Mouse (Mus musculus) kidney, adult 11 months (tissue): ENCODE measurements around the gene Ciz1.

Experiments used
- DNase-seq: peaks from one replicate; pipeline ENCODE4 v3.0.0; 2022

Ciz1 gene

DNA sequence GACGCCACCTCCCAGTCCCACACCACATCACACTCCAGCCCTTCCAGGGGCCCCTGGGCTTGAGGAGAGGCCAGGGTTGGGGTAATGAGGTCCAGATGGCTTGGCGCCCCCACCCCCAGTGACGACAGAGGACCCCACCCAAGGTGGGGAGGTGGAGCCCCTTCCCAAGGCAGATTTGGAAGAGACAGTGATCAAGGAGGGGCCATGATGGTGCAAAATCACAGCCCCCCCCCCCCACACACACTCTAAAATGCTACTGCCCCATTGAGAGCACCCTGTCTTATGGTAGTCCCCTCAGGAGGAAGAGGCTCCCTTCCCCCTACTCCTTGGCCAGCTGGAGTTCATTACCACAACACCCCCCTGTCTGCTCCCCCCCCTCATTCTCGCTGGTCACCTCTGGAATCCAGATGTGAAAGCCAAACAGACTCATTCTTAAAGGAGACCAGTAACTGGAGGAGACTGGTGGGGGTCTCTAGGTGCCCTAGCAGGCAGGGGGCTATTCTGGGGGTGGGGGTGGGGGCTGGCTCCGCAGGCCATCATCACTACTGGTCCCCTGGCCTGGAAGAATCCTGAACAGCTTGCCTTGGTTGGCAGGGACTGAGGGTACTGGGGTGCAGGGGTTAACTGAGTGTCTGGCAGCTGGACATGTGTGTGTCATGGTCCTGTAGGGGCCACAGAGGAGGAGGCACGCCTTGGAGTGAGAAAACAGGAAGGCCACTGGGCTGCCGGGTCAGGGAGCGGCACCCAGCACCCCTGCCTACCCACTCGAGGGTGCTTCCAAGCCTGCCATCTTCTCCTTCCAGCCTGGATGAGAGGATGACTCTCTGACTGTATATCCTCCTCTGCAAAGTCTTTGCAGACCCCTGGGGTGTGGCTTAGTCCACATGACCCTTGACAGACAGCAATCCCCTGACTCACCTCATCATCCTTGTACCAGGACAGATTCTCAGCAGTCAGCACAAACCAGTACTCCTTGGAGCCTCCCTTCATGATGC, 32.2 kb upstream of the Ciz1 start:
- no peak for DNase-seq

DNA sequence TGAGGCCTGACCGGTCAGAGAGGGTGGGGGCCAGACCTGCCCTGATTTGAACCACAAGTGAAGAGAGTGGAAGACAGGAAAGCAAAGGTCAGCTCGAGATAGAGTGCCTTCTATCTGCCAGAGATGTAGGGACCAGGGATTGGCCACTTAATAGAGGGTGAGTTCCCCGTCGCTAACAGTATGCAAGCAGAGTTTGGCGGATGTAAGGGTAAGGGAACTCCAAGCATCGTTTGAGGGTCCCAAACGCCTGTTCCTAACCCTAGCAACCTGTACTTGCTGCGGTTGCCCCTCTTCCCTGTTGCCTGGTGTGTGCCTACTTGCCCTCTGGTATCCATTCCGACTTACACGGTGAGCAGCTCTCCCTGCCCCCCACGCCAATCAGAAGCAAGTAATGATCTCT, 31.4 kb upstream of the Ciz1 start:
- no peak for DNase-seq

GRCm38 (mm10) chr2:32321591-32322298, 30.4 kb upstream of the Ciz1 start:
- DNase-seq: peak; percentile 34

DNA sequence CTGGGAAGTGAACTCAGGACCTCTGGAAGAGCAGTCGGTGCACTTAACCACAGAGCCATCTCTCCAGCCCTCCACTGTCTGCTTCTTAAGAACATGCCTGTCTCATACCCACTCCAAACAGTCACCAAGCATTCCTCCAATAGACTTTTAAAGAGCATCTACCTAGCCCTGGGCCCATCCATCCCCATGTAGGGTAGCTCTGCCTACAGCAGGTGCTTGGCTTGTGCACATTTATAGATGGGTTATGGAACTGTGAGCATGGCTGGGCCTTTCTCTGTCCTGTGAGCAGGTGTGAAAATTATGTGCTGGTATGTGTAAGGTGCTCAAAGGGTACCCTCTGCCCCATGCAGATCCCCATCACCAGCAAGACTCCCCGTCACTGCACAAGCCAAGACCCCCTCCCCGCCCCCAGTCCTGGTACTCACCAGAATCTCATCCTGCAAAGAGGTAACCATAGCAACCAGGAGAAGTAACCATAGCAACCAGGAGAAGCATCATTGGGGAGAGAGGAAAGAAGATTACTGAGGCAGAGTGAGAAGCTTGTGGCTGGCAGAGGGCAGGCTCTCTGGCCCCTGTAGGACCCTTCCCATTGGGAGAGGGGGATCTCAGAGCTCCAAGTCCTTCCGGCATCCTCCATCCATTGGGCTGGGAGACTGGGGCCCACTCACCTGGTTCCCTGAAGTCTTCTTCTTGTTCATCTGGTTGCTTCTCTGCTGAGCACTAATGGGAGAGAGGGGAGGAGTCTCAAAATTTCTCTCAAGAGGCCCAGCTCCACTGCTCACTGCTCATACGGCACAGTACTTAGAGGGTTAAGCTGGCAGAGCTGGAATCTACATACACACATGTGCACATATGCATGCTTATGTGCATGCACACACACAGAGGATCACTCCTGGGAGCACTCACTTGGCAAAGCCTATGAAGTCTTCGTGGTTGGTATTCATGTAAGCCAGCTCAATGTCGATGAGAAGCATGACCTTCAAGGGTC, 29.1 kb upstream of the Ciz1 start:
- DNase-seq: no peak

DNA sequence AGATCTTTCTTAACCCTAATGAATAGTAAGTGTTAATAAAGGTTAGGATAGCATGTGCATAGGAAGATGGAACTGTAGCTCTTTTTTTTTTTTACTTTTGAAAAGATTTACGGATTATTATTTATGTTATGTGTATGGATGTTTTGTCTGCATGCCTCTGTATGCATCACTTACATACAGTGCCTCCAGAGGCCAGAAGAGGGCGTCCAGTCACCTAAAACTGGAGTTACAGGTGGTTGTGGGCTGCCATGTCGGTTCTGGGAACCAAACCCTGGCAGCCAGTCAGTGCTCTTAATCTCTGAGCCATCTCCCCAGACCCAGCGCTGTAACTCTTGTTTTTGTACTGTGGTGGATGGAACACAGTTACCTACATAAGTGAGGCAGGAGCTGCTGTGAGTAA, 27.8 kb upstream of the Ciz1 start:
- DNase-seq: no peak

DNA sequence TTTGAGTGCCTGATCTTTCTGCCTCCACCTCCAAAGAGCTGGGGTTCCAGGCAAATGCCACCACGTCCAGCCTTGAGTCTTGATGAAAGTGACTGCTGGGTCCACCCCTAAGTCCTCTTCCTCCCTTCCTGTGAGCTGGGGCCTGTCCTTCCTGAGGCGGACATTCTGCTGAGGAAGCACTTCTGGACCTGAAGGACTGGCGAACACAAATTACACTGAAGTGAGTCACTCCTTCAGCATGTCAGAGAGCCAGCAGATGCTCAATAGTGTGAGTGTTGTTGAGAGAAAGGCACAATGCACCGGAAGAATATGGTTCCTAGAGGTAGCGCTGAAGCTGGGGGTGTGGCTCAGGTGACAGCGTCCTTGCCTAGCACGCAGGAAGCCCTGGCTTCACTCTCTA, 26.8 kb upstream of the Ciz1 start:
- no peak for DNase-seq

DNA sequence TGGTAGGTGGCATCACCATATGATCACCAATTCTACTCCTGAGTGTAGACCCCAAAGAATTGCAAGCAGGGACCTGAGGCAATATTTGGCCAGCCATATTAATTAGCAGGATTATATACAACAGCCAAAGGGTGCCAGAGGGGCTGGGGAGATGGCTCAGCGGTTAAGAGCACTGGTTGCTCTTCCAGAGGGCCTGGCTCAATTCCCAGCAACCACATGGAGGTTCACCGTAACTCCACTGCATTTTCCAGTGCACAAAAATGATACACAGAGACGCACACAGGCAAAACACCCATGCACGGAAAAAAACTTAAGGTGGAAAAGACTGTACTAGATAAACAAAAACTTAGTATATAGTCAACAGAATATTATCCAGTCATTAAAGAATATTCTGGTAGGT, 24.9 kb upstream of the Ciz1 start:
- no peak for DNase-seq

DNA sequence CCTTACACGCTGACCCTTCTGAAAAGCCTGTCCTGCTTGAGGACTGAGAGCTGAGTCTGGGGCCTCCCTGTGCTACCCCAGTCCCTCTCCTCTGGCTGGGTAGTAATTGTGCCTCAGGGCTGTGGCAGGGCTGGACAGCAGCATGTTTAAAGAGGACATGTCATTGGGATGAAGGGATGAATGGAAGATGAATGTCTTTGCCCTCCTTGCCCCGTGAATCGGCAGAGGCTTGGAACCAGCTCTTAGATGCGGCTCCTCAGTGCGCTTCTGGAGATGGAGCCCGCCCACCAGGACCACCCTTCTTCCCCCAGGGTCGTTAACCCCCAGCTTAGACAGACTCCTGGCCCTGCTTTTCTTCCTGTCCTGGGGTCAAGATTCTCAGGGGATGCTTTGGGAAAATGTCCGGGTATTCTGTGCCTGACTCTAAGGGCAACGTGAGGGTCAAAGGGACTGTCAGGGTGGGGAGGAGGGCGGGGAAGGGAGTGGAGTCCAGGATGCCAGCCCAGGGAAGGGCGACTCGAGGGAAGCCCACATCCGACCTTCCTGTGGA, 23.1 kb upstream of the Ciz1 start:
- DNase-seq: no peak

DNA sequence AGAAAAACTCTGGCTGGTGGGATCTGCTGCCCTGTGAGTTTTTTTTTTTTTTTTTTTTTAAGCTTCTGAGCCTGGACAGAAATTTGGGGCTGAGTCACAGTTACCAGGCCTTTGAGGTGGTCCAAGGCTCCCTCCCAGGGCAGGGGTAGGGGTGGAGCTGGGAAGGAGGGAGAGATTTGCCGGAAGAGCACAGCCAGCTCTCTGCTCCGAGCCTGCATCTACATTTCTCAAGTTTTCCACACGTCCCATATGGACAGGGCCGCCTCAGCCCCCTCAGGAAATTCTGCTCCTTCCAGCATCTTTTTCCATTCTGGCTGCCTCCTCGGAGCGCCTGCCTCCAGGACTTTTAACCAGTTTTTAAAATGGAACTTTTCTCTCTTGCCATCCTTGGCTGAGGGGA, 22.6 kb upstream of the Ciz1 start:
- no peak for DNase-seq

DNA sequence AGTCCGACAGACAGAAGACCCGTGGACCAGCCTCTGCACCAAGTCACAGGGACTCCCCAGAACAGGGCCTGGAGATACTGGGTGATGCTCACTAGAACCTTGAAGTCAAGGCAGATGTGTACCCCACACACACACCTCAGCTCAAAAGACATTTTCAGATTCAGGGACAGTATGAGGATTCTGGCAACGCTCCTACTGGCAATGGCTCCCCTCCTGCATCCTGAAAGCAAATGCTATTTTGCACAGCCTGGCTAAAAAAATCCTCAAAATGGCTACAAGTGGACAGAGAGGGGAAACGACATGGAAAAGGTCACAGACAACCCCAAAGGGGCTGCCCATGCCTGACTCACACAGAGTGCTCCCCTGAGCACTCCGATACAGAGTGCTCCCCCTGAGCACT, 20.0 kb upstream of the Ciz1 start:
- DNase-seq: no peak

DNA sequence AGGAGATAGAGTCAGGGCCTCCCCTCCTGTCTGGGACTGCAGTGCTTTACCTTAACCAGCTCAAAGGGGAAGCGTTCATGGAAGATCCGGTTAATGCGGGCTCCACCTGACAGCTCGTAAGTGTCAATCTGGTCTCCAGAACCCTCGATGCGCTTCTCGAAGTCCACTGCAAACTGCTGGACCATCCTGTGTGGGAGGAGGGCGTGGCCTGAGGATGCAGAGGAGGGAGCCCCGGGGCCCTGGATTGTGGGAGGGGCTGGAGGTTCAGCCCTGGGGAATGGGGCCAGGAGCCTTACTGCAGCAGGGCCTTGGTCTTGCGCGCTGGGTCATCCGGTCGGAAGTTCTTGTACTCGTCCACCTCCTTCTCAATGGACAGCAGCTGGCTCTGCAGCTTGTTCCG, 16.2 kb upstream of the Ciz1 start:
- DNase-seq: no peak

DNA sequence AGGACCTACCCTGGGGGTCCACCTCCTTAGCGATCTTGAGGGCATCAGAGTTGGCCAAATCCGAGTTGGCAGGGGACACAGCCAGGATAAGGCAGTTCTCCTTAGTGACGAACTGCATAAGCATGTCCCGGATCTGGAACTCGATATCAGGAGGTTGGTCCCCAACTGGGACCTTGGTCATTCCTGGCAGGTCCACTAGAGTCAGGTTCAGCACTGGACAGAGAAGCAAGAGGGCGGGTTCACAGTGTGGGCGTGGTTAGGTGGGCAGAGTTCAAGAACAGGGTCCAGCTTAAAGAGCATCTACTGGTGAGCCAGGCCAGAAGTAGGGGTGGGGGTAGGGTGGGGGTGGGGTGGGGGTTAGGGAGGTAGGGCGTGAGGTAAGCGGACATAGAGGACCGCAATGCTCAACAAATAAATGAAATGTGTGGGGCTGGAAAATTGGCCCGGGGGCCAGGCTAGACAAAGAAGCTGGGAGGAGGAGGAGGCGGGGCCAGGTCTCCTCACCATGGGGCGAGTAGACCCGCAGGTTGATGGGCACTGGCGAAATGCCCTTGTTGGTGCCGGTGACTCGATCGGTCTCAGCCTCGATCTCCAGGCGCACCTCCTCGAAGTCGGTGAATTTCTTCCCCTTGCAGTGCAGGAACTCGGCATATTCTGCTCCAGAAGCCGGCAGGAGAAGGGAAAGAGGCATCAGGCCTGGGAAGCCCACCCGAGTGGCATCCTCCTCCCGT, 12.1 kb upstream of the Ciz1 start:
- no peak for DNase-seq

GRCm38 (mm10) chr2:32340836-32341633, 11.1 kb upstream of the Ciz1 start:
- DNase-seq: no peak

GRCm38 (mm10) chr2:32341634-32341939, 10.5 kb upstream of the Ciz1 start:
- no peak for DNase-seq

- no peak for DNase-seq
Measured at GRCm38 (mm10) chr2:32342039-32342438, 10.1 kb upstream of the Ciz1 start.

DNA sequence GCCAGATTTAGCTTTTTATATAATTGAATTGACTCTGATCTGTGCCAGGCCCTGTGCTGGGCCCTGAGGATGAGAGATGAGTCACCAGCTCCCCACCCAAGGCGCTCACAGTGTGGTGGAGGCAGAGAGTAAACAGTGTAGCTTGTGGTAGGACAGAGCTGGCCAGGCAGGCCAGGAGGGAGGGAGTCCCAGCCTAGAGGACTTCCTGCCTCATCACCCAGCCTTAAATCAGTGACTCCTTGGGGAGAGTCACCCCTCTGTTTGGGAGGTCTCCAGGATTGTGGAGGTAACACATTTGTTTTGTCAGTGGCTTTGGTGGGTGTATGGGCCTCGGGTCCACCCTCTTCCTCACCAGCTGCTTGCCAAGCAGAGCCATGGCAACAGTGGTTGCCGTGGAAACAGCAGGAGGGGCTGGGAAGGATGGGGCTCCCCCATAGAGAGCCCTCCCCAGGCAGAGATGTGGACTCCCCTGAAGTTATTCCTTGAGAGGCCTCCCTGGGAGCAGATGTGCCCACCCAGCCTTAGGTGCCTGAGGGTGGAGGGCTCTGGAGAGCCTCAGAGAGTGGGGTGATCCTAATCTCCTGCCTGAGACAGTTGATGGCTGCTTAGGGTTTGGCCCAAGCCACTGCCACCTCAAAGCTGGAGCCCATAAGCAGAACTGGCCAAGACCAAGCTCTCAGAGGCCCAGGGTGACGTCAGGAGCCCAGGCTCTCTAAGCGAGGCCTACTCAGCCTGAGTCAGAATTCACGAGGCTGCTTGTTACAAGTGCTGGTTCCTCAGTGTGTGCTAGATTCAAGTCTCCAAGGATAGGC, 9.4 kb upstream of the Ciz1 start:
- no peak for DNase-seq

- no peak for DNase-seq
Measured at GRCm38 (mm10) chr2:32343351-32343671, 8.8 kb upstream of the Ciz1 start.

GRCm38 (mm10) chr2:32344056-32344455, 8.1 kb upstream of the Ciz1 start:
- DNase-seq: no peak

DNA sequence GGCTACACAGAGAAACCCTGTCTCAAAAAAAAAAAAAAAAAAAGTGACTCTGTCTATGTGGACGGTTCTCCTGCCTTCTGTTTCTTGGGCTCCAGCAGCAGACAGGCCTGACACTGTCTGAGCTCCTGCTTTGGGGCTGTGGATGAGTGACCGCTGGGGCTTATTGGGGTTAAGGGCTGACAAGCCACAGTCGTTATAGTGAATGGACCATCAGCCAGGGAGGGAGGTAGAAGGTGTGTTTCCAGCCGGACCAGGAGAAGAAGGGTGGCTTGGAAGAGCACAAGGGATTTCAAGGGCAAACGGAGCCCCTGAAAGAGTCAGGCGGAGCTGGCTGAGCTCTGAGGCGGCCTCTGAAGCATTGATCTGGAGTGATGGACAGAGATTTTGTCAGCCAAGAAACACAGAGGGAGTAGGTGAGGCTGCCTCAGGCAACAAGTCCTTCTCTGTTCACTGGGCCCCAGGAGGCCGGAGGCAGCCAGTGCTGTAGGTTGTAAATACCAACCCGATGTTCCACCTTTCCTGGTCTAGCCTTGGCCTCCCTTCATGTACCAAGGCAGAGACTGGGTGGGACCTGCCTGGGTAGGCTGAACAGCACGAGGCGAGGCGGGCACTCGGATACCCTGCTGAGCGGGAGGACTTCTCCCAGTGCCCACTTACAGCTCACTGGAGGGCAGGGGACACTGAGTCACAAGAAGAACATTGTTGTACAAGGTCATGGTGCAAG, 7.4 kb upstream of the Ciz1 start:
- no peak for DNase-seq

GRCm38 (mm10) chr2:32347019-32347418, 5.1 kb upstream of the Ciz1 start:
- no peak for DNase-seq
